Mouse (Mus musculus) heart, postnatal 4 days (tissue): Measurements from ENCODE around the gene Tchhl1. TPM values are rescaled to one million over a fixed set of nuclear protein-coding genes. Genes with fewer than 3 reads are reported as not detected.

Source experiments
- DNase-seq: peaks from one replicate; pipeline ENCODE4 v3.0.0; 2021
- microRNA-seq, 2 experiments: library from miRNA; unstranded; fragments of <30 nt; microRNA quantifications; one replicate each; pipeline ENCODE4 v1.2.0; 2021 to 2022
- total RNA-seq, 2 experiments: library from RNA; stranded (reverse); gene quantifications; 2 replicates each; pipeline ENCODE4 v1.2.3; 2021

Gene Tchhl1
- total RNA-seq, 2 experiments from 2014 or later = not detected

- peak; percentile 12 for DNase-seq
These were observed 37.7 kb downstream of the Tchhl1 start for GRCm38 (mm10) chr3:93505960-93506863.

GRCm38 (mm10) chr3:93506881-93507325, 38.3 kb downstream of the Tchhl1 start:
- no peak for DNase-seq

- DNase-seq = no peak
These were observed 40.7 kb downstream of the Tchhl1 start for GRCm38 (mm10) chr3:93509301-93509700.

GRCm38 (mm10) chr3:93511036-93511435, 42.5 kb downstream of the Tchhl1 start:
- DNase-seq = no peak

GRCm38 (mm10) chr3:93511801-93512200, 43.2 kb downstream of the Tchhl1 start:
- no peak for DNase-seq

- DNase-seq = no peak
These were observed 44.0 kb downstream of the Tchhl1 start for GRCm38 (mm10) chr3:93512386-93513101.

- no peak for DNase-seq
These were observed 46.1 kb downstream of the Tchhl1 start for GRCm38 (mm10) chr3:93514628-93515027.

GRCm38 (mm10) chr3:93517343-93517742, 48.8 kb downstream of the Tchhl1 start:
- DNase-seq = no peak

GRCm38 (mm10) chr3:93519856-93520329, 51.3 kb downstream of the Tchhl1 start:
- no peak for DNase-seq

GRCm38 (mm10) chr3:93520330-93521193, 52.0 kb downstream of the Tchhl1 start, which contains the start of gene S100a11:
S100a11 (plus strand) TSS chr3:93520488.
- DNase-seq = peak; percentile 68

Small RNA genes lying within 50 kb of the gene (microRNA-seq; reads per million reads assigned to microRNA genes)
- 0 reads per million in 2 experiments for gene Gm22752

Other genes starting within 250 kb of the Tchhl1 start
- not detected for gene Flg, start 195.2 kb upstream of the Tchhl1 start, total RNA-seq
- not detected for gene Hrnr, start 149.0 kb upstream of the Tchhl1 start, total RNA-seq
- not detected for gene Rptn, start 75.1 kb upstream of the Tchhl1 start, total RNA-seq
- under 1 TPM; 0.20 to 0.26 TPM for gene Tchh, start 26.4 kb upstream of the Tchhl1 start, total RNA-seq
- gene S100a11, start 51.7 kb downstream of the Tchhl1 start, total RNA-seq = 100 to 1,000 TPM; 243 to 300 TPM
- 100 to 1,000 TPM; 174 to 179 TPM for gene S100a10, start 86.3 kb downstream of the Tchhl1 start, total RNA-seq
- not detected for gene Tdpoz2, start 183.9 kb downstream of the Tchhl1 start, total RNA-seq
- not detected for gene Tdpoz1, start 207.6 kb downstream of the Tchhl1 start, total RNA-seq
- not detected for gene Gm37596, start 224.3 kb downstream of the Tchhl1 start, total RNA-seq